Mouse (Mus musculus): ENCODE data around the gene Hmgcl.

- no peak for TF ChIP-seq CTCF (IDR thresholded peaks at IDR 0.05; ENCODE audit: low read depth, low read length)
- TF ChIP-seq POLR2A (IDR thresholded peaks at IDR 0.05; ENCODE audit: extremely low read depth, insufficient read depth, low read length): no peak
These were observed 16.8 kb upstream of the Hmgcl start for GRCm38 (mm10) chr4:135929405-135929804.

Data from liver, adult 2 months (tissue).